Mouse (Mus musculus) hindbrain, postnatal 0 days (tissue): ENCODE measurements around the gene Rab24. TPM values are rescaled to one million over a fixed set of nuclear protein-coding genes. Genes with fewer than 3 reads are reported as not detected.

Experiments
- ATAC-seq: fragments of 200-750 bp; cut with Nextera tagmentation; 2 replicates; pipeline ENCODE4 v1.8.0; 2017; ENCODE audit warnings: mild to moderate bottlenecking, moderate TSS enrichment, moderate library complexity
- DNase-seq: peaks from one replicate; pipeline ENCODE4 v3.0.0-alpha.2; 2015; ENCODE audit warnings: low spot score
- H3K27ac ChIP-seq: fragments of 300-500 bp; sonication (generic); 2 replicates; pipeline ENCODE4 v1.5.1; 2014; ENCODE audit warnings: mild to moderate bottlenecking
- H3K27me3 ChIP-seq: fragments of 300-500 bp; sonication (generic); 2 replicates; pipeline ENCODE4 v1.6.1; 2014; ENCODE audit warnings: low read length, mixed read lengths; ENCODE audit not compliant: insufficient read depth
- H3K36me3 ChIP-seq: fragments of 300-500 bp; sonication (generic); 2 replicates; pipeline ENCODE4 v1.6.1; 2014; ENCODE audit warnings: low read length, mixed read lengths; ENCODE audit not compliant: insufficient read depth
- H3K4me1 ChIP-seq: fragments of 300-500 bp; sonication (generic); 2 replicates; pipeline ENCODE4 v1.6.1; 2014; ENCODE audit warnings: antibody characterized with exemption, low read length, mixed read lengths; ENCODE audit not compliant: insufficient read depth
- H3K4me2 ChIP-seq: fragments of 300-500 bp; sonication (generic); 2 replicates; pipeline ENCODE4 v1.6.1; 2014; ENCODE audit warnings: low read depth, mild to moderate bottlenecking, low read length, moderate library complexity, mixed read lengths
- H3K4me3 ChIP-seq: fragments of 300-500 bp; sonication (generic); 2 replicates; pipeline ENCODE4 v1.5.1; 2014; ENCODE audit warnings: low read length
- H3K9ac ChIP-seq: fragments of 300-500 bp; sonication (generic); replicated peaks from 2 replicates; pipeline ENCODE4 v1.6.1; 2014; ENCODE audit warnings: mild to moderate bottlenecking, low read length, moderate library complexity, mixed read lengths
- H3K9me3 ChIP-seq: fragments of 300-500 bp; sonication (generic); 2 replicates; pipeline ENCODE4 v1.6.1; 2016; ENCODE audit warnings: low read length, mixed read lengths
- CTCF ChIP-seq: IDR thresholded peaks from 2 replicates; pipeline ENCODE4 v1.5.1; 2016; ENCODE audit warnings: antibody characterized with exemption, control low read depth, low read depth
- WGBS: fragments of 180-500 bp; shearing (Covaris S2); extraction: QIAGEN DNeasy Blood & Tissue Kit; methylation state at CpG from one replicate; pipeline ENCODE4 v1.1.7; 2014; 5-methylcytosine and 5-hydroxymethylcytosine counted together
- polyA plus RNA-seq: library from polyadenylated mRNA; unstranded; fragments of >200 nt; fragmentation: Nextera tagmentation; extraction: Ambion mirVana; gene quantifications from 2 replicates; pipeline ENCODE4 v1.2.1, GENCODE M21; 2015
- total RNA-seq: library from RNA; depleted of rRNA; stranded (reverse); fragments of >200 nt; gene quantifications from 2 replicates; pipeline ENCODE4 v1.2.3, GENCODE M21; 2014; rRNA removed

The Rab24 gene
- 65.3 and 78.8 TPM in 2 replicates for total RNA-seq
- 84.7 and 89.4 TPM in 2 replicates for polyA plus RNA-seq

DNA sequence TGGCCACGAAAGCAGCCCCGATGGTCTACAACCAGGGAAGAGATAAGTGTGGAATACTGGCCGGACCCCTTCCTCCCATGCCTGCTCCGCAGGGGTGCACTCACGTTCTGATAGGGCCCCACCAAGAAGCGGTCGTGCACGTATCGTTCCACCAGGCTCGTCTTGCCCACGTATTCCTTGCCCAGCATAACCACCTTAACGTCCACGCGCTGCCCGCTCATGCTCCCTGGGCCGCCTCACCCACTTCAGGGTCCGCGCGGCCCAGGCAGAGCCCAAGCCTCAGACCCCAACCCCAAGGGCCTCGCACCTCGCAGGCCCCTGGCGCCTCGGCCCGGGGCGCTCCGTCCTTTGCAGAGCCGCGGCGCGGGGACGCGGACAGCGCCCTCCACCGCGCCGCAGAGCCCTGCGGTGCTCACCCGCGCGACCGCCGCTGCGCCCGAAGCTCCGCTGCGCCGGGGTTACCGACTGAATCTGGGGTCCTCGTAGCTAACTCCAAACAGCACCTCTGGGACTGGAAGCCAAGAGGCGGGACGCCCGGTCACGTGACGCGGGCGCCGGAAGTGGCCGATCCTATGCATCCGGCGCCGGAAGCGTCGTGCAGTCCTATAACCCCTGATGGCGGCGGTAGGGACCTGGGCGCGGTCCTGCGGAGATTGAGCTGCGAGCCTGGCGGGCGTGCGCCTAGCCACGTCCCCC, at the start of gene Rab24:
Gene Rab24 (minus strand): TSS at position 513 of the 696 bp plus-strand sequence.
- Histone ChIP-seq H3K36me3 (peaks cover 22% of the 10 kb centered on the region), H3K27ac (peak within 1 kb of the TSS; percentile 75), H3K9me3 (no peaks in the 10 kb centered on the region), H3K9ac (peak within 1 kb of the TSS; percentile 90), H3K27me3 (no peaks in the 10 kb centered on the region), H3K4me2 (peak within 1 kb of the TSS; percentile 89), H3K4me3 (peak within 1 kb of the TSS; percentile 89), H3K4me1 (no peaks in the 10 kb centered on the region; the same call in 1 of the 2 replicates)
- DNase-seq (peak; percentile 96), ATAC-seq (peak; percentile 92)
- under 1% methylated on average over 73 of the region's 73 CpGs for WGBS
- no peak for TF ChIP-seq CTCF

DNA sequence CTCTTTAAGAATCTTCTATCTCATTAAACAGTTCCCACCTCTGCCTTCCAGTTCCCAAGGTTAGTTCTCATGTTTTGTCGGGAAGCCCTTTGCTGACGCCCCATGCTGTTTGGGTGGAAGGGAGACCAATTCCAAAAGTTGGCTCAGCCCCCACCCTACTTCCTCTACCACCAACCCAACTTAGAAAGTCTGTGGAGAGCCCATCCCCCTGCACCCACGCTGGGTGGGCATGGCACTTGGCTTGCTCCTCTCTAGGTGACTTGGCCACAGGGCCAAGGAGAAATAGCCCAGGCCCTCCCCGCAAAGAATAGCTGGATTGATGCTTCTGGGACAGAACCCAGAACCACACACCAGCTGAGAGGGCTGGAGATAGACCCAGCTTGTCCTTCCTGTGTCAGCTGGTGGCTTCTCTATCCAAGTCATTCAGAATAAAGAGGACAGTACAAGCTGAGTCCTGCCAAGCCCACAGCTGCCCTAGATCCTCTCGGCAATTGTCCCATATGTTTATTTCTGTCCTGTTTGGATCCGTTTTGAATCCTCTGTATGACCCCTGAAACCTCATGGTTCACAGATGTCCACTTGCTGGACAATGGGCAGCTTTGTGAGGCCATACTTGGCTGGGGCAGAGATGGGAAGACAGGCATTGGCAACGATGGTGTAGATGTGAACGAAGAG, 49.4 kb upstream of the Rab24 start:
- no peak overlapping the region for H3K27ac ChIP-seq
- H3K4me2 ChIP-seq, result no peak overlapping the region
- H3K9me3 ChIP-seq, result no peaks in the 10 kb centered on the region
- no peak overlapping the region for H3K4me3 ChIP-seq
- H3K36me3 ChIP-seq, result no peaks in the 10 kb centered on the region
- H3K4me1 ChIP-seq, result no peaks in the 10 kb centered on the region
- H3K27me3 ChIP-seq, result no peaks in the 10 kb centered on the region; the same call in 1 of the 2 replicates
- no peak for TF ChIP-seq CTCF
- DNase-seq, result peak; percentile 27
- no peak overlapping the region for H3K9ac ChIP-seq
- 60% methylated on average over 8 of the region's 8 CpGs for WGBS
- ATAC-seq, result peak; percentile 55; the same call in 1 of the 2 replicates

DNA sequence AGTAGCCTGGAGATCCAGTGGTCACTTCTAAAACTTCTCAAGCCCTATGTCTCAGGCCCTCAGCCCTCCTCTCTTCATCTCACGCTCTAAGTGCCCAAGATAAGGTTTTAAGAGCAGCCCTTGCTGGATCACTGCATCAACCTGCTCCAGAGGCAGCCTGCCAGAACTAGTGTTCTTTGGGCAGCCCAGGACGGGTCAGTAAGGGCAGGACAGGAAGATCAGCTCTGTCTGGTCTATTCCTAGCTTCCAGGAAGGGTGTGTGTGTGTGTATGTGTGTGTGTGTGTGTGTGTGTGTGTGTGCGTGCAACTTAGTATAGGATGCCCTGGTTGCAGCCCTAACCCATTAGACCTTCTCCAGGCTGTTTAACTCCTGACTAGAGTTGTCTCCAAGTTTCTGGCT, 48.5 kb upstream of the Rab24 start:
- Histone ChIP-seq H3K27me3 (no peaks in the 10 kb centered on the region; the same call in 1 of the 2 replicates), H3K4me3 (no peak overlapping the region), H3K9ac (no peak overlapping the region), H3K4me1 (no peaks in the 10 kb centered on the region), H3K27ac (no peak overlapping the region), H3K4me2 (no peak overlapping the region), H3K36me3 (no peaks in the 10 kb centered on the region), H3K9me3 (no peaks in the 10 kb centered on the region)
- no peak for TF ChIP-seq CTCF
- WGBS, result 68% methylated on average over 3 of the region's 3 CpGs
- ATAC-seq (no peak), DNase-seq (no peak)

DNA sequence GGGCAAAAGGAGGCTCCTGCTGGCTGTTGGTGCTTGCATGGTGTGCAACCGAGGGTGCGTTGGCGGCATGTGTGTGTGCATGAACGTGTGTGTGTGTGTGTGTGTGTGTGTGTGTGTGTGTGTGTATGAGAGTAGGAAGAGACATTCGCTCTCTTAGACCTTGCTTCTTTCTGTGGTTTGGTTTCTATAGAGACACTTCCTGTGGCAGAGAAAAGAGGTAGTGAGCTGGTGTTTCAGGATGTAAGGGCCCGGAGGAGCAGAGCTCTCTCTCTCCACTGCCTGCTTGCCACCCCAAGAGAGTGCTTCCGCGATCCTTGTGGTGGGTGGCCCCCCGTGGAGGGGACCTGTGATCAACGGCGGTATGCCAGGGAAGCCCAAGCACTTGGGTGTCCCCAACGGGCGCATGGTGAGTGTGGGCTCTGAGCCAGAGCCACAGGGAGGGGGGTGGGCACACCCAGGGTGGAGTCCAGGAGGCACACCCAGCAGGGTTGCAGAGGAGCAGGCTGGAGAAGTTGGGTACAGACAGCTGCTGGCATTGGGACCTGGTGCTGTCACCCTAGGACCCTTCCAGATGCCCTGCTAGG, 47.9 kb upstream of the Rab24 start, which contains the start of gene Rgs14:
Gene Rgs14 (plus strand): TSS at position 202 of the 584 bp plus-strand sequence.
- no peaks in the 10 kb centered on the region for H3K9me3 ChIP-seq
- no peak within 1 kb of the TSS for H3K4me2 ChIP-seq
- no peaks in the 10 kb centered on the region; the same call in 1 of the 2 replicates for H3K27me3 ChIP-seq
- WGBS, result 62% methylated on average over 13 of the region's 13 CpGs
- no peak within 1 kb of the TSS for H3K27ac ChIP-seq
- no peaks in the 10 kb centered on the region for H3K4me1 ChIP-seq
- H3K36me3 ChIP-seq, result no peaks in the 10 kb centered on the region
- no peak within 1 kb of the TSS for H3K9ac ChIP-seq
- TF ChIP-seq CTCF, result no peak
- ATAC-seq, result no peak
- no peak within 1 kb of the TSS for H3K4me3 ChIP-seq
- DNase-seq, result no peak

DNA sequence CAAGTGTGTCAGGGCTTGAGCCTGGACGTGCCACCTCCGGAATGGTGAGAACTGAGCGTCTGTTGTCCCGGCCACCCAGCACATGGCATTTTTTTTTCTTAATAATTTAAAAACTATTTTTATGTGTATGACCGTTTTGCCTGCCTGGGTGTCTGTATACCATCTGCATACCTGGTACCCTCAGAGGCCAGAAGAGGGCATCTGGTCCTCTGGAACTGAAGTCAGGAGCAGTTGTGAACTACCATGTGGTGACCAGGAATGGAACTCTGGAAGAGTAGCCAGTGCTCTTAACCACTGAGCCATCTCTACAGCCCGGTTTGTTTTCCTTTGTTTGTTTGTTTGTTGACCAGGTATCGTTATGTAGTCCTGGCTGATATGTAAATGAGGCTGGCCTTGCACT, 46.7 kb upstream of the Rab24 start:
- Histone ChIP-seq H3K27me3 (no peaks in the 10 kb centered on the region), H3K9me3 (no peaks in the 10 kb centered on the region), H3K27ac (no peak overlapping the region), H3K4me3 (no peak overlapping the region), H3K4me1 (no peaks in the 10 kb centered on the region), H3K4me2 (no peak overlapping the region), H3K36me3 (no peaks in the 10 kb centered on the region), H3K9ac (no peak overlapping the region)
- WGBS, result 78% methylated on average over 7 of the region's 7 CpGs
- ATAC-seq (no peak), DNase-seq (no peak)
- no peak for TF ChIP-seq CTCF

DNA sequence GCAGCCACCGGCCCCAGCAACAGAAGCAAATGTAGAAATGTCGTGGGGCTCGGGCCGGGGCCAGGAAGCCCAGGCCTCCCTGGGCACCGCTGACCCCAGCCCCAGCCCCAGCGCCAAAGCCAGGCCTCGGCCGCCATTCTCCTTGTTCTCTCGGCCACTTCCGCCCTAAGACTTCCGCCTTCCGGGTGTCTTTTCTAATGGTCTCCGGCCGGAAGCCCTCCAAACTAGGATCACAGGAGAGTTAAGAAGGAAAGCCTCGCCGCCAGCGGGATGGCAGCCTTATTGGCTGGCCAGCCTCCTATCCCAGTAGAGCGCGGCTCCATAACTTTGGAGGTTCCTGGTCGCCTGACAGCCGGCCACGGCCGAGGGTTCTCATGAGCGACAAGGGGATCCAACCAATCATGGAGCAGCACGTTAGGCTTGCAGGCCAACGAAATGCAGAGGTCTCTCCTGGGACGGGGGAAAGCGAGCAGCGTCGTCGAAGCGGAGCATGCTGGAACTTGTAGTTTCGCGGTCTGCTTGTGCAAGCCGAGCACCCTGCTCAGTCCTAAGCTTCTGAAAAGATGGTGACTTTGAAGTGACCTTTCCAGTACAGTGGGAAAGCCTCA, 40.8 kb upstream of the Rab24 start, which contains the start of gene Lman2:
Gene Lman2 (minus strand): TSS at position 331 of the 608 bp plus-strand sequence.
- H3K4me3 ChIP-seq, result peak within 1 kb of the TSS; percentile 95

More for the DNA sequence above, 40.8 kb upstream of the Rab24 start, which contains the start of gene Lman2:
- WGBS, result under 1% methylated on average over 35 of the region's 35 CpGs
- H3K4me2 ChIP-seq, result peak within 1 kb of the TSS; percentile 94
- H3K36me3 ChIP-seq, result peaks cover 13% of the 10 kb centered on the region; the same call in 1 of the 2 replicates
- peaks cover 14% of the 10 kb centered on the region for H3K4me1 ChIP-seq
- no peaks in the 10 kb centered on the region for H3K27me3 ChIP-seq
- ATAC-seq (peak; percentile 99), DNase-seq (peak; percentile 100)
- TF ChIP-seq CTCF, result no peak
- H3K27ac ChIP-seq, result peak within 1 kb of the TSS; percentile 87
- peak within 1 kb of the TSS; percentile 94 for H3K9ac ChIP-seq
- no peaks in the 10 kb centered on the region for H3K9me3 ChIP-seq
